Comparison of ENCODE assay signal across 15 mouse cellular contexts in genomic region chr9:49961329-49961728, GRCm38 (mm10).
DNase-seq lines count a peak whose midpoint lies in the region; ATAC-seq and TF ChIP-seq lines count a peak whose summit lies in the region.
"Had no signal": no experiment of that assay in that cellular context is flagged by ENCODE, and none has a peak within 500 bp of the region (broad histone marks: within the 10 kb centered on the region; RNA-seq: fewer than 3 reads in every experiment).

No protein-coding gene starts in this region.

- H3K4me2 ChIP-seq in midbrain, postnatal 0 days (ENCODE audit: low read depth, low read length, poor library complexity, severe bottlenecking), result no peak overlapping the region
- H3K4me2 ChIP-seq in neural tube, embryonic 15.5 days, result no peak overlapping the region
- H3K4me2 ChIP-seq in liver, embryonic 11.5 days, result no peak overlapping the region

- no peak for TF ChIP-seq CTCF in midbrain, postnatal 0 days (IDR thresholded peaks at IDR 0.05)

- H3K9me3 ChIP-seq in heart, embryonic 10.5 days, result no peaks in the 10 kb centered on the region
- H3K9me3 ChIP-seq in midbrain, embryonic 10.5 days (replicated peaks), result no peaks in the 10 kb centered on the region
- no peaks in the 10 kb centered on the region for H3K9me3 ChIP-seq in midbrain, postnatal 0 days (ENCODE audit: low read length)
- no peaks in the 10 kb centered on the region for H3K9me3 ChIP-seq in neural tube, embryonic 15.5 days (replicated peaks)
- no peaks in the 10 kb centered on the region for H3K9me3 ChIP-seq in liver, embryonic 11.5 days (ENCODE audit: control insufficient read depth, low read length)

- H3K4me1 ChIP-seq in heart, embryonic 10.5 days, result peaks cover 54% of the 10 kb centered on the region
- H3K4me1 ChIP-seq in midbrain, embryonic 10.5 days, result peaks cover 55% of the 10 kb centered on the region
- peaks cover 20% of the 10 kb centered on the region; the same call in 1 of the 2 replicates for H3K4me1 ChIP-seq in midbrain, postnatal 0 days (ENCODE audit: insufficient read depth, low read length)
- peaks cover 14% of the 10 kb centered on the region for H3K4me1 ChIP-seq in brown adipose tissue, adult 24 weeks (ENCODE audit: control insufficient read depth, insufficient read depth, insufficient read length, low read length)
- peaks cover 46% of the 10 kb centered on the region for H3K4me1 ChIP-seq in neural tube, embryonic 15.5 days
- peaks cover 8% of the 10 kb centered on the region; the same call in 1 of the 2 replicates for H3K4me1 ChIP-seq in liver, embryonic 11.5 days (replicated peaks; ENCODE audit: control insufficient read depth, insufficient read depth, low read length)

- H3K36me3 ChIP-seq in heart, embryonic 10.5 days, result no peaks in the 10 kb centered on the region
- H3K36me3 ChIP-seq in midbrain, embryonic 10.5 days, result no peaks in the 10 kb centered on the region
- H3K36me3 ChIP-seq in midbrain, postnatal 0 days (ENCODE audit: insufficient read depth, low read length), result no peaks in the 10 kb centered on the region
- H3K36me3 ChIP-seq in neural tube, embryonic 15.5 days, result no peaks in the 10 kb centered on the region
- no peaks in the 10 kb centered on the region for H3K36me3 ChIP-seq in liver, embryonic 11.5 days (ENCODE audit: control insufficient read depth, insufficient read depth, low read length)

- ATAC-seq in midbrain, postnatal 0 days (ENCODE audit: low FRiP score), result no peak
- ATAC-seq in neural tube, embryonic 15.5 days (ENCODE audit: low FRiP score), result no peak
- no peak for ATAC-seq in liver, embryonic 11.5 days (replicated peaks; ENCODE audit: low FRiP score)
- ATAC-seq: forebrain, embryonic 14.5 days; lung, postnatal 0 days; Patski had no signal

- 65% methylated on average over 5 of the region's 5 CpGs for WGBS in heart, embryonic 10.5 days
- 64% methylated on average over 5 of the region's 5 CpGs for WGBS in midbrain, embryonic 10.5 days
- WGBS in midbrain, postnatal 0 days, result 74% methylated on average over 5 of the region's 5 CpGs
- WGBS in neural tube, embryonic 15.5 days, result 30% methylated on average over 5 of the region's 5 CpGs
- WGBS in liver, embryonic 11.5 days, result 79% methylated on average over 5 of the region's 5 CpGs

- no peak overlapping the region for H3K9ac ChIP-seq in midbrain, postnatal 0 days (replicated peaks; ENCODE audit: low read length, poor library complexity, severe bottlenecking)
- H3K9ac ChIP-seq in neural tube, embryonic 15.5 days (replicated peaks), result no peak overlapping the region
- no peak overlapping the region for H3K9ac ChIP-seq in liver, embryonic 11.5 days (ENCODE audit: low read depth, low read length)
- H3K9ac ChIP-seq: liver, embryonic 14.5 days had no signal

- no peaks in the 10 kb centered on the region for H3K27me3 ChIP-seq in heart, embryonic 10.5 days (ENCODE audit: insufficient read depth, poor library complexity, severe bottlenecking)
- H3K27me3 ChIP-seq in midbrain, embryonic 10.5 days (ENCODE audit: low read depth, poor library complexity, severe bottlenecking), result no peaks in the 10 kb centered on the region
- H3K27me3 ChIP-seq in midbrain, postnatal 0 days (ENCODE audit: insufficient read depth, low read length), result no peaks in the 10 kb centered on the region
- H3K27me3 ChIP-seq in neural tube, embryonic 15.5 days (replicated peaks), result no peaks in the 10 kb centered on the region
- H3K27me3 ChIP-seq in liver, embryonic 11.5 days (replicated peaks; ENCODE audit: control insufficient read depth, insufficient read depth, low read length), result no peaks in the 10 kb centered on the region
- H3K27me3 ChIP-seq: CH12.LX, Patski had no signal

- no peak overlapping the region for H3K4me3 ChIP-seq in heart, embryonic 10.5 days
- H3K4me3 ChIP-seq in midbrain, embryonic 10.5 days, result no peak overlapping the region
- no peak overlapping the region for H3K4me3 ChIP-seq in midbrain, postnatal 0 days (ENCODE audit: low read depth, low read length)
- no peak overlapping the region for H3K4me3 ChIP-seq in brown adipose tissue, adult 24 weeks (ENCODE audit: insufficient read depth, low read depth, low read length)
- H3K4me3 ChIP-seq in neural tube, embryonic 15.5 days (replicated peaks), result no peak overlapping the region
- H3K4me3 ChIP-seq in liver, embryonic 11.5 days (ENCODE audit: low read depth, low read length), result no peak overlapping the region

- DNase-seq in heart, embryonic 10.5 days (ENCODE audit: low spot score), result no peak
- no peak for DNase-seq in heart, adult 18-20 months
- DNase-seq in midbrain, embryonic 10.5 days (ENCODE audit: low spot score), result no peak
- no peak for DNase-seq in midbrain, postnatal 0 days (ENCODE audit: low spot score)
- DNase-seq in liver, embryonic 11.5 days (ENCODE audit: low spot score), result no peak
- DNase-seq: layer of hippocampus, postnatal 36 days; right cerebral cortex, postnatal 4 days; thymus, postnatal 36 days had no signal

- peak overlapping the region; percentile 33 for H3K27ac ChIP-seq in heart, embryonic 10.5 days
- H3K27ac ChIP-seq in midbrain, embryonic 10.5 days (replicated peaks), result peak overlapping the region; percentile 89
- no peak overlapping the region for H3K27ac ChIP-seq in midbrain, postnatal 0 days (ENCODE audit: low read depth, low read length)
- H3K27ac ChIP-seq in brown adipose tissue, adult 24 weeks (replicated peaks; ENCODE audit: low read depth, low read length), result peak overlapping the region; percentile 46; the same call in 1 of the 2 replicates
- H3K27ac ChIP-seq in neural tube, embryonic 15.5 days (replicated peaks), result 0 out of 2 replicates have a peak overlapping the region, but pooled peaks have one; percentile 64
- H3K27ac ChIP-seq in liver, embryonic 11.5 days (ENCODE audit: low read depth, low read length), result no peak overlapping the region
- H3K27ac ChIP-seq: liver, embryonic 14.5 days had no signal

Comparison
In these comparisons a context has a peak if more than half of its experiments do, and no peak if none do; other contexts are left out.
1. H3K27ac ChIP-seq: peak in heart, embryonic 10.5 days (single experiment), midbrain, embryonic 10.5 days (single experiment), brown adipose tissue, adult 24 weeks (single experiment) and neural tube, embryonic 15.5 days (single experiment); none in midbrain, postnatal 0 days (single experiment) and liver, embryonic 11.5 days (single experiment).